Mouse (Mus musculus) neural tube, embryonic 11.5 days (tissue): ENCODE measurements around the gene Nkrf. TPM values are rescaled to one million over a fixed set of nuclear protein-coding genes. Genes with fewer than 3 reads are reported as not detected.
A peak's percentile ranks its signal among the peaks of the same experiment; 100 is the strongest.
"Not testable (repeated sequence)": the region's sequence is repeated elsewhere in the genome, so short reads cannot be mapped to it uniquely, and the experiment has no call there.

Experiments used
- ATAC-seq: fragments of 200-750 bp; cut with Nextera tagmentation; 2 replicates; pipeline ENCODE4 v1.8.0; 2017; ENCODE audit warnings: moderate number of reproducible peaks, mild to moderate bottlenecking, moderate TSS enrichment, moderate library complexity; ENCODE audit not compliant: insufficient read depth, low FRiP score, low TSS enrichment
- DNase-seq: peaks from one replicate; pipeline ENCODE4 v3.0.0-alpha.2; 2015; ENCODE audit warnings: low spot score
- H3K27ac ChIP-seq: fragments of 300-500 bp; sonication (generic); 2 replicates; pipeline ENCODE4 v1.5.1; 2014; ENCODE audit warnings: low read depth, mild to moderate bottlenecking, low read length
- H3K27me3 ChIP-seq: fragments of 300-500 bp; sonication (generic); 2 replicates; pipeline ENCODE4 v1.6.1; 2014; ENCODE audit warnings: mild to moderate bottlenecking, low read length, mixed read lengths; ENCODE audit not compliant: control insufficient read depth, insufficient read depth
- H3K36me3 ChIP-seq: fragments of 300-500 bp; sonication (generic); 2 replicates; pipeline ENCODE4 v1.6.1; 2014; ENCODE audit warnings: mild to moderate bottlenecking, low read length, moderate library complexity, mixed read lengths; ENCODE audit not compliant: control insufficient read depth, insufficient read depth
- H3K4me1 ChIP-seq: fragments of 300-500 bp; sonication (generic); 2 replicates; pipeline ENCODE4 v1.6.1; 2014; ENCODE audit warnings: low read length, mixed read lengths; ENCODE audit not compliant: control insufficient read depth, insufficient read depth
- H3K4me2 ChIP-seq: fragments of 300-500 bp; sonication (generic); 2 replicates; pipeline ENCODE4 v1.6.1; 2014; ENCODE audit warnings: low read depth, mild to moderate bottlenecking, moderate library complexity
- H3K4me3 ChIP-seq: fragments of 300-500 bp; sonication (generic); 2 replicates; pipeline ENCODE4 v1.5.1; 2014; ENCODE audit warnings: low read depth, low read length
- H3K9ac ChIP-seq: fragments of 300-500 bp; sonication (generic); 2 replicates; pipeline ENCODE4 v1.6.1; 2014; ENCODE audit warnings: mild to moderate bottlenecking, low read length
- H3K9me3 ChIP-seq: fragments of 300-500 bp; sonication (generic); 2 replicates; pipeline ENCODE4 v1.6.1; 2016; ENCODE audit warnings: low read length; ENCODE audit not compliant: control insufficient read depth
- WGBS: fragments of 180-500 bp; shearing (Covaris S2); extraction: QIAGEN DNeasy Blood & Tissue Kit; methylation state at CpG from one replicate; pipeline ENCODE4 v1.1.7; 2014; 5-methylcytosine and 5-hydroxymethylcytosine counted together
- polyA plus RNA-seq: library from polyadenylated mRNA; unstranded; fragments of >200 nt; fragmentation: Nextera tagmentation; extraction: Ambion mirVana; gene quantifications from 2 replicates; pipeline ENCODE4 v1.2.1, GENCODE M21; 2014

The Nkrf gene
- polyA plus RNA-seq, 1 experiment from 2014 or later, result 7.8 TPM

DNA sequence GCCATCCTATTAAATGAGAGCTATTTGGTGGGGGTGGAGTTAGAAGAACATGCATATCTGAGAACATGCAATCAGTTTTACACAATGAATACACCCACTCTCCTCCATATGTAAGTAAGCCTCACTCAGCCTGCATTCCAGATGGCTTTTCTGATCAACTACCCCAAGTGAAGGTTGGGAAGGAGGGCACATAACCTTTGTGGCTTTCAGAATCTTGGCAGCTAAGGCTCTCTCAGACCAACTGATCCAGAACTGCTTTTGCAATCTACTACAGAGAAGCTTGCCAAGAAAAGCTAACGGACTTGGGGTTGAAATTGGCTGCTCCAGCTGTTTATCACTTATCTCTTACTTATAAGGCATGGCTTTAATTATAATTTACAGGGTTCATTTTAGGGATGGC, 15.1 kb upstream of the Nkrf start:
- Histone ChIP-seq H3K9ac (no peak overlapping the region), H3K27me3 (no peaks in the 10 kb centered on the region), H3K4me2 (no peak overlapping the region), H3K36me3 (no peaks in the 10 kb centered on the region), H3K9me3 (no peaks in the 10 kb centered on the region), H3K27ac (no peak overlapping the region), H3K4me1 (no peaks in the 10 kb centered on the region), H3K4me3 (no peak overlapping the region)
- no peak for DNase-seq
- no peak for ATAC-seq
- 90% methylated on average over 1 of the region's 1 CpGs for WGBS

DNA sequence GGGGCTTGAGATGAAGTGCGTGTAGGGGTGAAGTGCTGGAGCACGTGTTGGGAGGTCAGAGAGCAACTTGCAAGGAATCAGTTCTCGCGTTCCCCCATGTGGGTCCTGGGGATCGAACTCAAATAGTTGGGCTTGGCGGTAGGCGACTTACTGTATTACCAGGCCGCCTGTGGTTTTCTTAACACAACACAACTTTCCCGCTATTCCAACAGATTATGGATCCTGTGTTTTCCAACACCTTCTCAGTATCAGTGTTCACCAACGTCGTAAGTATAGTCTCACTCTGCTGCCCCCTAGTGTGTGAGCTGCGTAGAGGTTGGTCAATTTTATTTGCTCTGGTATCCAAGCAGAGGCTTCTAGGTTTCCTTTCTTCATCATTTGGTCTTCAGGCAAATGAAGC, 8.6 kb upstream of the Nkrf start:
- H3K4me1 ChIP-seq, result no peaks in the 10 kb centered on the region
- 44% methylated on average over 12 of the region's 12 CpGs for WGBS

DNA sequence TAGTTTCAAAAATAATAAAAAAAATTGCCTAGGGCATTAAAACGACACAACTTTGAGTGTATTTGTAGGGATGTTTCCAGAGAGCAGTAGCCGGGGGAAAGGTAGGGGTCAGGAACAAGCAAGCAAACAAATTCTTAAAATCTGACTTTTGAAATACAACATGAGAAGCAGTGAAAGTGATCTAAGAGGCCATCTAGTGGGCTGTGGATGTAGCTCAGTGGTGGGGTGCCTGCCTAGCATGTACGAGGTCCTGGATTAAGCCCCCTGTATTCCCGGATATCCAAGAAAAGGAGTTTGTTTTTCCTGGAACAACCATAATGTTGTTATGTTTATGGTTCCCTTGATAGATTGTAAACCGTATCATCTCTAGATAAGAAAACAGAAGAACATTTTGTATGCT, 3.8 kb upstream of the Nkrf start:
- DNase-seq (no peak), ATAC-seq (no peak)
- no peak overlapping the region for H3K27ac ChIP-seq
- no peak overlapping the region for H3K4me2 ChIP-seq
- H3K4me3 ChIP-seq, result no peak overlapping the region
- H3K9ac ChIP-seq, result no peak overlapping the region
- H3K27me3 ChIP-seq, result no peaks in the 10 kb centered on the region
- WGBS, result 45% methylated on average over 5 of the region's 5 CpGs
- H3K36me3 ChIP-seq, result no peaks in the 10 kb centered on the region
- no peaks in the 10 kb centered on the region for H3K4me1 ChIP-seq
- H3K9me3 ChIP-seq, result no peaks in the 10 kb centered on the region

More for the DNA sequence above, 8.6 kb upstream of the Nkrf start:
- DNase-seq (peak; percentile 35), ATAC-seq (no peak)
- H3K27me3 ChIP-seq, result no peaks in the 10 kb centered on the region
- no peak overlapping the region for H3K27ac ChIP-seq
- no peak overlapping the region for H3K9ac ChIP-seq
- H3K4me2 ChIP-seq, result no peak overlapping the region
- no peaks in the 10 kb centered on the region for H3K9me3 ChIP-seq
- no peaks in the 10 kb centered on the region for H3K36me3 ChIP-seq
- H3K4me3 ChIP-seq, result no peak overlapping the region

DNA sequence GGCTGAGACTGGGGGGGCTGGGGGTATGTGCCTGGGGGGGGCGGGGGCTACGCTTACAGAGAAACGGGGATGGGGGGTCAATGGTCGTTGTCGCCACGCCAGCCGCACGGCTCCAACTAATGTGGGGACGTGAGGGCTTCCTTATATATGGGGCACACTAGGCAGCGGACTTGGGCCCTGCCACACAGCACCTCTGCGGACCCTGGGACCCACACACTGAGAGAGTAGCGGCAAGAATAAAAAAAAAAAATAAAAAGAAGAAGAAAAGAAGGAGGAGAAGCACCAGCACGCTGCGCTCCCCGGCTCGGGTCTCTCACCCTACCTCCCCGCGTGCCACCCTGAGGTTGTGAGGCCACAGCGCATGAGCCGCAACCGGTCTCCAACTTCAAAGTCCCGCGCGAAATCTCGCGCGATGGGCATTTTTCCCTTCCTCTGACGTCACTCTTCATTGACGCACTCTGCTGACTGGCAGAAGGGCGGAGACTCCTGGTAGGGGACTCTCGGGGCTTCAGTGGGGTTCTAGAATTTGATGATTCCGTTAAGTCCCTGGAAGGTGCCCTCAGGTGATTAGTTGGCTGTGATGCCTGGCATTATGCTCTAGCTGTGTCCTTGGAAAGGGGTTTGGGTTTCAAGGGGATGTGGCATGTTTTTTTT, 543 bp upstream of the Nkrf start:
- peak; percentile 92 for DNase-seq
- Histone ChIP-seq H3K27me3 (no peaks in the 10 kb centered on the region), H3K4me1 (no peaks in the 10 kb centered on the region), H3K36me3 (no peaks in the 10 kb centered on the region), H3K4me3 (peak overlapping the region; percentile 52), H3K4me2 (peak overlapping the region; percentile 51), H3K9me3 (no peaks in the 10 kb centered on the region), H3K9ac (peak overlapping the region; percentile 68), H3K27ac (peak overlapping the region; percentile 70; the same call in 1 of the 2 replicates)
- ATAC-seq, result peak; percentile 91
- WGBS, result 19% methylated on average over 29 of the region's 32 CpGs

DNA sequence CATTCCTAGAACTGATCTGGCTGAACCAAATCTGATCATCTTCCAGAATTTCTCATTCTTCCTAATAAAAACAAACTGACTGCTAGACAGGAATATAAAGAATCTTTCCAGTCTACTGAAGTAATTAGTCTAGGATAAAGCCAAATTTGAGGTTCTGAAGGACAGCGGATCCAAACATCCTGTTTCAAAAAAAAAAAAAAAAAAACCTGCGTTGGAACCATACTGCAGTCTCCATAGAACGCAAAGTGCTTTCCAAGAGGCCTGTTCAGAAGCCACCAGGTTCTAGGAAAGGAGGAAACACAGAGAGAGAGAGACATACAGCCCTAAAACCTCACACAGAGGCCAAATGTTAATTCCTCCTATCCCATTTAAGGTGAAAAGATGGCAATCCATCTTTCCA, 1.0 kb downstream of the Nkrf start:
- WGBS, result 35% methylated on average over 3 of the region's 3 CpGs
- Histone ChIP-seq H3K4me1 (no peaks in the 10 kb centered on the region), H3K36me3 (no peaks in the 10 kb centered on the region), H3K9me3 (no peaks in the 10 kb centered on the region), H3K9ac (peak overlapping the region; percentile 68), H3K4me2 (peak overlapping the region; percentile 51), H3K4me3 (peak overlapping the region; percentile 52), H3K27me3 (no peaks in the 10 kb centered on the region), H3K27ac (no peak overlapping the region)
- ATAC-seq, result no peak
- no peak for DNase-seq

DNA sequence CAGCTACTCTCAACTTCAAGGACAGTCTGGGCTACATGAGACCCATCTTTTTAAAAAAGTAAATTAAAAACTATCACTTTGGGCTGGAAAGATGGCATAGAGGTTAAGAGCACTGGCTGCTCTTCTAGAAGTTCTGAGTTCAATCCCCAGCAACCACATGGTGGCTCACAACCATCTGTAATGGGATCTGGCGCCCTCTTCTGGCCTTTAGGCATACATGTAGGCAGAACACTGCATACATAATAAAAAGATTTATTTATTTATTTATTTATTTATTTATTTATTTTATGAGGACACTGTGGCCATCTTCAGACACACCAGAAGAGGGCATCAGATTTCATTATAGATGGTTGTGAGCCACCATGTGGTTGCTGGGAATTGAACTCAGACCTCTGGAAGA, 3.8 kb downstream of the Nkrf start:
- H3K9me3 ChIP-seq, H3K9ac ChIP-seq, H3K27ac ChIP-seq, H3K27me3 ChIP-seq, H3K4me1 ChIP-seq, H3K4me3 ChIP-seq, H3K36me3 ChIP-seq, DNase-seq, H3K4me2 ChIP-seq, ATAC-seq: not testable (repeated sequence)
- WGBS, result 14% methylated on average over 1 of the region's 1 CpGs

DNA sequence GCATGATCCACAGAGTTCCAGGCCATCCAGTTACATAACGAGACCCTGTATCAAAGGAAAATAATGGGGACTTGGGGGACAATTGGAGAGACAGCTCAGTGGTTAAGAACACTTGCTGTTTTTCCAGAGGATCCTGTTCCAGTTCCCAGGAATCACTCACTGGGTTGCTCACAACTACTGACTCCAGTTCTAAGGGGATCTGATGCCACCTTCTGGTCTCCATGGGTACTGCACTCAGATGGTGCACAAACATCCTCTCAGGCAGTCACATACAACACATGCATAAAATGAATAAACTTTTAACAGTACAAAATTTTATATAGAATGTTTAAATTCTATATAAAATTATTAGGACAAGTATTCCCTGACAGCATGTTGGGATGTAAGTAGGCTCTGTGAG, 18.0 kb downstream of the Nkrf start:
- H3K9me3 ChIP-seq, result no peaks in the 10 kb centered on the region
- ATAC-seq (no peak), DNase-seq (peak; percentile 9)
- H3K4me1 ChIP-seq, result no peaks in the 10 kb centered on the region
- no peak overlapping the region for H3K4me3 ChIP-seq
- H3K27me3 ChIP-seq, result no peaks in the 10 kb centered on the region
- H3K36me3 ChIP-seq, result no peaks in the 10 kb centered on the region
- H3K4me2 ChIP-seq, result no peak overlapping the region
- H3K27ac ChIP-seq, result no peak overlapping the region
- 83% methylated on average over 1 of the region's 1 CpGs for WGBS
- no peak overlapping the region for H3K9ac ChIP-seq

DNA sequence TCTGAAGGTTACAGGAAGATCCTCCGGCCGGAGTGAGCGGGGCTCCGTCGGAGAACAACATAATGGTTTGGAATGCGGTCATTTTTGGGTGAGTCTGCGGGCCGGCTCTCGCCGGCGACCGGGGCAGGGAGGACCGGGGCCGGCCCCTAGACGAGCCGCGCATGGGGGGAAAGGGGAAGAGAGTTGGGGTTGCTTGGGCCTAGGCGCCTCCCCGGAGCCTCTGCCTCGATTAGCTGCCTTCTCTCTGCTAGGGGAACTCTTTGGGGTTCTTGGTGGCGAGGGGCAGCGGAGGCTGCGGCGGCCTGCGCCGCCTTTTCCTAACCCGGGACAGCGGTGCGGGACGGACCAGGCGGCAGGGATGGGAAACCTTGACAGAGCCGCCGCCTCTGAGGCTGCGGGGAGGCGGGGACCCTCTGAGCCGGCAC, 28.0 kb downstream of the Nkrf start:
- H3K27me3 ChIP-seq, result no peaks in the 10 kb centered on the region

DNA sequence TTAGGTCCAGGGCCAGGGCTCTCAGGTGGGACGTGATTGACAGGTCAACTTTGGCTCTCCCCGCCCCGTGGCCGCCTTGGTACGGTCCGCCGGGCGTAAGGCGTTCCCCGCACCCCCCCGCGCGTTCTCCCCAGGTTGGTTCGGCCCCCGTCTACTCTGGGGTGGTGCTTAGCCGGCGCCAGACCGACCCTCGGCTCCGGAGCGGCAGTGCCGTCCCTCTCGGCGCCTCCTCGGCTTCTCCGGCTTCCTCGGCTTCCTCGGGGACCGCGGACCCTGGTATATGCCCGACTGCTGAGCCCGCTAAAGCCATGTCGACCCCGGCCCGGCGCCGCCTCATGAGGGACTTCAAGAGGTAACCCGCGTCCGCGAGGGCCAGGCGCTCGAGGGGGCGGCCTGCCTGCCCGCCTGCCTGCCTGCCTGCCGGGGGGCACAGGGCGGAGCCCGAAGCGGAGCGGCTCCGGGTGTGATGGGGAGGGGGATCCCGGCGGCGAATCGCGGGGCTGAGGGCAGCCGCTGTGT, 28.5 kb downstream of the Nkrf start:
- Histone ChIP-seq H3K27ac (0 out of 2 replicates have a peak overlapping the region, but pooled peaks have one; percentile 20), H3K4me3 (peak overlapping the region; percentile 62), H3K4me1 (no peaks in the 10 kb centered on the region), H3K4me2 (peak overlapping the region; percentile 49), H3K27me3 (no peaks in the 10 kb centered on the region), H3K36me3 (no peaks in the 10 kb centered on the region), H3K9me3 (no peaks in the 10 kb centered on the region), H3K9ac (peak overlapping the region; percentile 77)
- peak; percentile 97 for ATAC-seq
- DNase-seq, result peak; percentile 84
- 15% methylated on average over 52 of the region's 57 CpGs for WGBS

More for the DNA sequence above, 28.0 kb downstream of the Nkrf start:
- DNase-seq (peak; percentile 42), ATAC-seq (peak; percentile 54)
- 18% methylated on average over 35 of the region's 36 CpGs for WGBS
- Histone ChIP-seq H3K9ac (peak overlapping the region; percentile 77), H3K4me1 (no peaks in the 10 kb centered on the region), H3K4me3 (peak overlapping the region; percentile 62), H3K36me3 (no peaks in the 10 kb centered on the region), H3K4me2 (peak overlapping the region; percentile 49), H3K9me3 (no peaks in the 10 kb centered on the region), H3K27ac (0 out of 2 replicates have a peak overlapping the region, but pooled peaks have one; percentile 20)
